Mouse (Mus musculus) heart, postnatal 36 days (tissue): ENCODE data around the gene Wfdc15a. TPM values are rescaled to one million over a fixed set of nuclear protein-coding genes. Genes with fewer than 3 reads are reported as not detected.

Experiments
- total RNA-seq, 2 experiments: library from RNA; stranded (reverse); gene quantifications; 2 replicates each; pipeline ENCODE4 v1.2.3; 2021

Gene Wfdc15a
- total RNA-seq, 2 experiments from 2014 or later: not detected

Other genes starting within 250 kb of the Wfdc15a start
- gene Ywhab, start 205.2 kb downstream of the Wfdc15a start, total RNA-seq: 10 to 100 TPM; 76.0 to 76.3 TPM
- gene Pabpc1l, start 174.7 kb downstream of the Wfdc15a start, total RNA-seq: under 1 TPM in 1 of 2 experiments, not detected in 1; 0.89 TPM
- gene Stk4, start 129.8 kb downstream of the Wfdc15a start, total RNA-seq: 10 to 100 TPM; 17.0 to 20.4 TPM
- gene Tomm34, start 129.0 kb downstream of the Wfdc15a start, total RNA-seq: 10 to 100 TPM; 17.6 to 21.0 TPM
- not detected for gene Kcns1, start 29.0 kb downstream of the Wfdc15a start, total RNA-seq
- gene Wfdc5, start 17.4 kb downstream of the Wfdc15a start, total RNA-seq: not detected
- not detected for gene Wfdc12, start 9.5 kb downstream of the Wfdc15a start, total RNA-seq
- gene Wfdc15b, start 21.5 kb upstream of the Wfdc15a start, total RNA-seq: not detected
- gene Svs2, start 38.3 kb upstream of the Wfdc15a start, total RNA-seq: not detected
- gene Svs3b, start 56.5 kb upstream of the Wfdc15a start, total RNA-seq: not detected
- gene Svs4, start 78.3 kb upstream of the Wfdc15a start, total RNA-seq: not detected
- gene Svs3a, start 89.1 kb upstream of the Wfdc15a start, total RNA-seq: not detected
- gene Svs6, start 116.6 kb upstream of the Wfdc15a start, total RNA-seq: not detected
- not detected for gene Svs5, start 132.6 kb upstream of the Wfdc15a start, total RNA-seq
- 10 to 100 TPM in 1 of 2 experiments, 1 to 10 TPM in 1; 8.0 to 11.0 TPM for gene Slpi, start 189.0 kb upstream of the Wfdc15a start, total RNA-seq
- not detected for gene Rbpjl, start 203.0 kb upstream of the Wfdc15a start, total RNA-seq
- under 1 TPM; 0.51 to 0.75 TPM for gene Matn4, start 205.0 kb upstream of the Wfdc15a start, total RNA-seq
- 10 to 100 TPM; 20.6 to 20.7 TPM for gene Sdc4, start 243.8 kb upstream of the Wfdc15a start, total RNA-seq